Mouse (Mus musculus): ENCODE measurements at regions not wholly inside any gene's neighbourhood (a gene's known extent, or its start where the extent isn't known, plus 50 kb on each side); places are given as distances from the start of the nearest gene placed in this dataset.
"Not testable (repeated sequence)": the region's sequence is repeated elsewhere in the genome, so short reads cannot be mapped to it uniquely, and the experiment has no call there.

- no peak for DNase-seq (ENCODE audit: low read depth)
These were observed 326.0 kb upstream of the Snx7 start for GRCm38 (mm10) chr3:118194754-118195153.

GRCm38 (mm10) chr3:118189382-118189781 is 320.6 kb upstream of the Snx7 start:
- no peak for DNase-seq (ENCODE audit: low read depth)

GRCm38 (mm10) chr3:118177446-118177845 is 308.7 kb upstream of the Snx7 start:
- DNase-seq (ENCODE audit: low read depth) = no peak

- no peak for DNase-seq (ENCODE audit: low read depth)
These were observed 294.2 kb upstream of the Snx7 start for GRCm38 (mm10) chr3:118162916-118163315.

GRCm38 (mm10) chr3:118144788-118145187 is 276.1 kb upstream of the Snx7 start:
- DNase-seq (ENCODE audit: low read depth) = no peak

- DNase-seq (ENCODE audit: low read depth) = no peak
These were observed 273.0 kb upstream of the Snx7 start for GRCm38 (mm10) chr3:118141731-118142130.

- DNase-seq (ENCODE audit: low read depth) = no peak
These were observed 271.4 kb upstream of the Snx7 start for GRCm38 (mm10) chr3:118140108-118140507.

GRCm38 (mm10) chr3:118128349-118128748 is 259.6 kb upstream of the Snx7 start:
- not testable (repeated sequence) for DNase-seq (ENCODE audit: low read depth)

GRCm38 (mm10) chr3:118102635-118103034 is 233.9 kb upstream of the Snx7 start:
- DNase-seq (ENCODE audit: low read depth) = no peak

GRCm38 (mm10) chr3:118084508-118084907 is 215.8 kb upstream of the Snx7 start:
- no peak for DNase-seq (ENCODE audit: low read depth)

- DNase-seq (ENCODE audit: low read depth) = no peak
These were observed 203.6 kb upstream of the Snx7 start for GRCm38 (mm10) chr3:118072363-118072762.

GRCm38 (mm10) chr3:118070129-118070528 is 201.4 kb upstream of the Snx7 start:
- DNase-seq (ENCODE audit: low read depth) = peak; percentile 59

- DNase-seq (ENCODE audit: low read depth) = peak; percentile 7
These were observed 194.9 kb upstream of the Snx7 start for GRCm38 (mm10) chr3:118063679-118064078.

GRCm38 (mm10) chr3:118062569-118062968 is 193.8 kb upstream of the Snx7 start:
- DNase-seq (ENCODE audit: low read depth) = no peak

- no peak for DNase-seq (ENCODE audit: low read depth)
These were observed 178.3 kb upstream of the Snx7 start for GRCm38 (mm10) chr3:118047016-118047415.

- no peak for DNase-seq (ENCODE audit: low read depth)
These were observed 177.8 kb upstream of the Snx7 start for GRCm38 (mm10) chr3:118046536-118046935.

GRCm38 (mm10) chr3:118036501-118036900 is 167.8 kb upstream of the Snx7 start:
- no peak for DNase-seq (ENCODE audit: low read depth)

- DNase-seq (ENCODE audit: low read depth) = no peak
These were observed 126.7 kb upstream of the Snx7 start for GRCm38 (mm10) chr3:117995401-117995800.

- no peak for DNase-seq (ENCODE audit: low read depth)
These were observed 125.4 kb upstream of the Snx7 start for GRCm38 (mm10) chr3:117994110-117994509.

GRCm38 (mm10) chr3:117990561-117990960 is 121.8 kb upstream of the Snx7 start:
- DNase-seq (ENCODE audit: low read depth) = no peak

GRCm38 (mm10) chr3:117988443-117988842 is 119.7 kb upstream of the Snx7 start:
- no peak for DNase-seq (ENCODE audit: low read depth)

- DNase-seq (ENCODE audit: low read depth) = peak; percentile 6
These were observed 106.9 kb upstream of the Snx7 start for GRCm38 (mm10) chr3:117975638-117976037.

GRCm38 (mm10) chr3:117968805-117969204 is 100.1 kb upstream of the Snx7 start:
- DNase-seq (ENCODE audit: low read depth) = no peak

GRCm38 (mm10) chr3:117938426-117938825 is 69.7 kb upstream of the Snx7 start:
- DNase-seq (ENCODE audit: low read depth) = peak; percentile 13

- no peak for DNase-seq (ENCODE audit: low read depth)
These were observed 58.8 kb upstream of the Snx7 start for GRCm38 (mm10) chr3:117927527-117927926.

Data from fibroblast of lung, adult 2 months (primary cell).